Mouse (Mus musculus): Measurements from ENCODE around the gene Rbfox3.
"Not testable (repeated sequence)": the region's sequence is repeated elsewhere in the genome, so short reads cannot be mapped to it uniquely, and the experiment has no call there.

Gene Rbfox3

GRCm38 (mm10) chr11:118825280-118826094, 85.9 kb downstream of the Rbfox3 start:
- DNase-seq (ENCODE audit: low read depth, low spot score), result no peak

- no peak for DNase-seq (ENCODE audit: low read depth, low spot score)
These were observed 90.0 kb downstream of the Rbfox3 start for GRCm38 (mm10) chr11:118821353-118821752.

GRCm38 (mm10) chr11:118818528-118818927, 92.9 kb downstream of the Rbfox3 start:
- no peak for DNase-seq (ENCODE audit: low read depth, low spot score)

GRCm38 (mm10) chr11:118815118-118815517, 96.3 kb downstream of the Rbfox3 start:
- no peak for DNase-seq (ENCODE audit: low read depth, low spot score)

- DNase-seq (ENCODE audit: low read depth, low spot score), result no peak
These were observed 97.5 kb downstream of the Rbfox3 start for GRCm38 (mm10) chr11:118813942-118814341.

- DNase-seq (ENCODE audit: low read depth, low spot score), result no peak
These were observed 100.0 kb downstream of the Rbfox3 start for GRCm38 (mm10) chr11:118811404-118811803.

GRCm38 (mm10) chr11:118807511-118807910, 103.9 kb downstream of the Rbfox3 start:
- peak; percentile 14 for DNase-seq (ENCODE audit: low read depth, low spot score)

GRCm38 (mm10) chr11:118794856-118795602, 116.4 kb downstream of the Rbfox3 start:
- peak; percentile 40 for DNase-seq (ENCODE audit: low read depth, low spot score)

- no peak for DNase-seq (ENCODE audit: low read depth, low spot score)
These were observed 117.8 kb downstream of the Rbfox3 start for GRCm38 (mm10) chr11:118793639-118794021.

GRCm38 (mm10) chr11:118792916-118793638, 118.3 kb downstream of the Rbfox3 start:
- no peak for DNase-seq (ENCODE audit: low read depth, low spot score)

- DNase-seq (ENCODE audit: low read depth, low spot score), result no peak
These were observed 119.1 kb downstream of the Rbfox3 start for GRCm38 (mm10) chr11:118792163-118792915.

GRCm38 (mm10) chr11:118791391-118791790, 120.0 kb downstream of the Rbfox3 start:
- DNase-seq (ENCODE audit: low read depth, low spot score), result no peak

- DNase-seq (ENCODE audit: low read depth, low spot score), result no peak
These were observed 123.3 kb downstream of the Rbfox3 start for GRCm38 (mm10) chr11:118788091-118788490.

GRCm38 (mm10) chr11:118782677-118783076, 128.7 kb downstream of the Rbfox3 start:
- no peak for DNase-seq (ENCODE audit: low read depth, low spot score)

- DNase-seq (ENCODE audit: low read depth, low spot score), result peak; percentile 44
These were observed 135.6 kb downstream of the Rbfox3 start for GRCm38 (mm10) chr11:118775753-118776152.

GRCm38 (mm10) chr11:118774777-118775176, 136.6 kb downstream of the Rbfox3 start:
- not testable (repeated sequence) for DNase-seq (ENCODE audit: low read depth, low spot score)

GRCm38 (mm10) chr11:118773076-118773583, 138.3 kb downstream of the Rbfox3 start:
- no peak for DNase-seq (ENCODE audit: low read depth, low spot score)

GRCm38 (mm10) chr11:118771358-118771757, 140.0 kb downstream of the Rbfox3 start:
- no peak for DNase-seq (ENCODE audit: low read depth, low spot score)

- DNase-seq (ENCODE audit: low read depth, low spot score), result no peak
These were observed 140.6 kb downstream of the Rbfox3 start for GRCm38 (mm10) chr11:118770789-118771188.

GRCm38 (mm10) chr11:118769542-118769941, 141.9 kb downstream of the Rbfox3 start:
- no peak for DNase-seq (ENCODE audit: low read depth, low spot score)

GRCm38 (mm10) chr11:118768441-118768840, 143.0 kb downstream of the Rbfox3 start:
- DNase-seq (ENCODE audit: low read depth, low spot score), result no peak
